Mouse (Mus musculus): ENCODE results near the gene Clec2i. TPM values are rescaled to one million over a fixed set of nuclear protein-coding genes. Genes with fewer than 3 reads are reported as not detected.

Gene Clec2i
- total and polyA plus RNA-seq, 3 experiments: 38.5 to 104 (median 80.7) TPM

- in situ Hi-C loops (cut with MboI; ENCODE audit: low pct_ligation_motif_present, low pct_unique_long_range_greater_than_20kb, low sequenced_read_pairs) (no loop called here), dilution Hi-C loops (cut with MboI; ENCODE audit: extremely low pct_ligation_motif_present, extremely low pct_unique_long_range_greater_than_20kb, low sequenced_read_pairs) (no loop called here)
- TF ChIP-seq MAX (IDR thresholded peaks at IDR 0.05; ENCODE audit: low read length) (no peak), MEF2A (IDR thresholded peaks at IDR 0.05; ENCODE audit: borderline replicate concordance, low read depth, low read length) (no peak), EP300 (IDR thresholded peaks at IDR 0.05; ENCODE audit: low read length) (no peak), POLR2AphosphoS2 (IDR thresholded peaks at IDR 0.05; ENCODE audit: low read depth, low read length) (no peak), MXI1 (IDR thresholded peaks at IDR 0.05; ENCODE audit: low read depth, low read length) (no peak), ZKSCAN1 (IDR thresholded peaks at IDR 0.05; ENCODE audit: borderline replicate concordance, low read depth, low read length) (no peak), PAX5 (IDR thresholded peaks at IDR 0.05; ENCODE audit: low read length) (no peak), CHD1 (IDR thresholded peaks at IDR 0.05; ENCODE audit: low read depth, low read length) (no peak), ZMIZ1 (IDR thresholded peaks at IDR 0.05; ENCODE audit: low read depth, low read length) (no peak), NELFE (IDR thresholded peaks at IDR 0.05; ENCODE audit: low read depth, low read length) (no peak)
- DNase-seq (ENCODE audit: extremely low read depth): no peak
- Histone ChIP-seq H3K36me3 (replicated peaks in 1 of 2; ENCODE audit: control insufficient read depth in 1 of 2, insufficient read depth in 1 of 2, low read length in 1 of 2) (peaks cover 23 to 57% of the 10 kb centered on the region in 2 experiments), H3K9me3 (replicated peaks; ENCODE audit: low read length) (no peaks in the 10 kb centered on the region), H3K27me3 (replicated peaks) (no peaks in the 10 kb centered on the region), H3K27ac (ENCODE audit: insufficient read depth, low read depth) (peak overlapping the region; percentile 49; the same call in 1 of the 2 replicates), H3K4me3 (replicated peaks in 1 of 3; ENCODE audit: low read depth in 2 of 3, low read length in 2 of 3, poor library complexity in 1 of 3) (no peak overlapping the region), H3K4me2 (ENCODE audit: insufficient read depth, low read depth, poor library complexity, severe bottlenecking) (no peak overlapping the region), H3K9ac (ENCODE audit: insufficient read depth, low read depth) (no peak overlapping the region), H3K79me2 (replicated peaks; ENCODE audit: control insufficient read depth, extremely low read depth, insufficient read depth, poor library complexity, severe bottlenecking) (peaks cover 38% of the 10 kb centered on the region), H3K4me1 (ENCODE audit: control insufficient read depth in 1 of 2, insufficient read depth in 2 of 2) (peaks cover 20 to 53% of the 10 kb centered on the region in 2 experiments)
These were observed 34.6 kb upstream of the Clec2i start for GRCm38 (mm10) chr6:128852766-128853165.

GRCm38 (mm10) chr6:128854024-128854820 is 33.2 kb upstream of the Clec2i start:
- Histone ChIP-seq H3K27me3 (replicated peaks) (no peaks in the 10 kb centered on the region), H3K79me2 (replicated peaks; ENCODE audit: control insufficient read depth, extremely low read depth, insufficient read depth, poor library complexity, severe bottlenecking) (peaks cover 42% of the 10 kb centered on the region), H3K4me3 (replicated peaks in 1 of 3; ENCODE audit: low read depth in 2 of 3, low read length in 2 of 3, poor library complexity in 1 of 3) (no peak overlapping the region), H3K4me2 (ENCODE audit: insufficient read depth, low read depth, poor library complexity, severe bottlenecking) (no peak overlapping the region), H3K9ac (ENCODE audit: insufficient read depth, low read depth) (no peak overlapping the region), H3K36me3 (replicated peaks in 1 of 2; ENCODE audit: control insufficient read depth in 1 of 2, insufficient read depth in 1 of 2, low read length in 1 of 2) (peaks cover 20 to 50% of the 10 kb centered on the region in 2 experiments), H3K27ac (ENCODE audit: insufficient read depth, low read depth) (0 out of 2 replicates have a peak overlapping the region, but pooled peaks have one; percentile 1), H3K4me1 (ENCODE audit: control insufficient read depth in 1 of 2, insufficient read depth in 2 of 2) (peaks cover 20 to 53% of the 10 kb centered on the region in 2 experiments), H3K9me3 (replicated peaks; ENCODE audit: low read length) (no peaks in the 10 kb centered on the region)
- in situ Hi-C loops (cut with MboI; ENCODE audit: low pct_ligation_motif_present, low pct_unique_long_range_greater_than_20kb, low sequenced_read_pairs): no loop called here
- dilution Hi-C loops (cut with MboI; ENCODE audit: extremely low pct_ligation_motif_present, extremely low pct_unique_long_range_greater_than_20kb, low sequenced_read_pairs): no loop called here
- peak; percentile 46; the same call in 1 of the 2 replicates for TF ChIP-seq POLR2A (IDR thresholded peaks at IDR 0.05; ENCODE audit: low read depth, low read length)
- peak; percentile 55 for TF ChIP-seq ZC3H11A (IDR thresholded peaks at IDR 0.05; ENCODE audit: low read depth, low read length)
- TF ChIP-seq CTCF (conservative IDR thresholded peaks at IDR 0.05 in 1 of 2, IDR thresholded peaks at IDR 0.05 in 1 of 2; ENCODE audit: low read depth in 2 of 2, low read length in 2 of 2): peak; percentile 44 to 80
- TF ChIP-seq BHLHE40 (IDR thresholded peaks at IDR 0.05; ENCODE audit: low read depth, low read length): no peak
- TF ChIP-seq SMC3 (IDR thresholded peaks at IDR 0.05; ENCODE audit: low read depth, low read length): peak; percentile 79
- peak; percentile 88 for TF ChIP-seq RAD21 (IDR thresholded peaks at IDR 0.05; ENCODE audit: low read depth, low read length)
- TF ChIP-seq CHD2 (IDR thresholded peaks at IDR 0.05; ENCODE audit: low read length): no peak
- TF ChIP-seq USF2 (conservative IDR thresholded peaks at IDR 0.05; ENCODE audit: low read depth, low read length): no peak
- peak; percentile 81 for DNase-seq (ENCODE audit: extremely low read depth)

All from CH12.LX (cell line).